Mouse (Mus musculus) inflammation-experienced regulatory T-cells (primary cell): ENCODE measurements around the gene Gja4. TPM values are rescaled to one million over a fixed set of nuclear protein-coding genes. Genes with fewer than 3 reads are reported as not detected.

Source experiments
- polyA plus RNA-seq, 2 experiments: library from polyadenylated mRNA; unstranded; fragments of 100-300 nt; shearing (Covaris generic); gene quantifications; one replicate each; pipeline ENCODE4 v1.2.1; 2017

Gja4 gene
- polyA plus RNA-seq = not detected

GRCm38 (mm10) chr4:127313861-127314260, at the start of gene Gja4:
TSS of gene Gja4 (minus strand) at chr4:127314039.

GRCm38 (mm10) chr4:127358018-127358417, 44.2 kb upstream of the Gja4 start, which contains the start of gene Gjb5:
TSS of gene Gjb5 (minus strand) at chr4:127358181.

GRCm38 (mm10) chr4:127353951-127354438, 40.2 kb upstream of the Gja4 start, which contains the start of gene Gjb4:
TSS of gene Gjb4 (minus strand) at chr4:127354081.

GRCm38 (mm10) chr4:127330181-127331100, 16.6 kb upstream of the Gja4 start, which contains the start of gene Gjb3:
TSS of gene Gjb3 (minus strand) at chr4:127330844.

Other genes with a start within 250 kb of the Gja4 start
- 10 to 100 TPM; 28.7 to 34.5 TPM for gene Zmym6, start 236.7 kb downstream of the Gja4 start, polyA plus RNA-seq
- gene Tmem35b, start 190.3 kb downstream of the Gja4 start, polyA plus RNA-seq = 10 to 100 TPM; 22.2 to 28.1 TPM
- gene Dlgap3, start 144.8 kb downstream of the Gja4 start, polyA plus RNA-seq = under 1 TPM in 1 of 2 experiments, not detected in 1; 0.16 TPM
- gene Smim12, start 70.3 kb downstream of the Gja4 start, polyA plus RNA-seq = 10 to 100 TPM; 37.9 to 50.9 TPM
- under 1 TPM; 0.29 to 0.37 TPM for gene Gjb3, start 16.8 kb upstream of the Gja4 start, polyA plus RNA-seq
- gene Gjb4, start 40.0 kb upstream of the Gja4 start, polyA plus RNA-seq = not detected
- gene Gjb5, start 44.1 kb upstream of the Gja4 start, polyA plus RNA-seq = not detected